Mouse (Mus musculus) neural tube, embryonic 15.5 days (tissue): ENCODE results near the gene B9d1. TPM values are rescaled to one million over a fixed set of nuclear protein-coding genes. Genes with fewer than 3 reads are reported as not detected.

Source experiments
- ATAC-seq: fragments of 200-750 bp; cut with Nextera tagmentation; 2 replicates; pipeline ENCODE4 v1.8.0; 2017; ENCODE audit warnings: mild to moderate bottlenecking, moderate TSS enrichment, moderate library complexity; ENCODE audit not compliant: low FRiP score
- H3K27ac ChIP-seq: fragments of 300-500 bp; sonication (generic); replicated peaks from 2 replicates; pipeline ENCODE4 v1.5.1; 2015; ENCODE audit warnings: mild to moderate bottlenecking, inconsistent platforms
- H3K27me3 ChIP-seq: fragments of 300-500 bp; sonication (generic); replicated peaks from 2 replicates; pipeline ENCODE4 v1.6.1; 2015; ENCODE audit warnings: inconsistent platforms
- H3K36me3 ChIP-seq: fragments of 300-500 bp; sonication (generic); 2 replicates; pipeline ENCODE4 v1.6.1; 2015; ENCODE audit warnings: inconsistent platforms
- H3K4me1 ChIP-seq: fragments of 300-500 bp; sonication (generic); 2 replicates; pipeline ENCODE4 v1.6.1; 2015; ENCODE audit warnings: inconsistent platforms
- H3K4me2 ChIP-seq: fragments of 300-500 bp; sonication (generic); 2 replicates; pipeline ENCODE4 v1.6.1; 2015; ENCODE audit warnings: inconsistent platforms, mild to moderate bottlenecking, moderate library complexity
- H3K4me3 ChIP-seq: fragments of 300-500 bp; sonication (generic); replicated peaks from 2 replicates; pipeline ENCODE4 v1.5.1; 2015; ENCODE audit warnings: mild to moderate bottlenecking, inconsistent platforms
- H3K9ac ChIP-seq: fragments of 300-500 bp; sonication (generic); replicated peaks from 2 replicates; pipeline ENCODE4 v1.6.1; 2015; ENCODE audit warnings: mild to moderate bottlenecking, inconsistent platforms
- H3K9me3 ChIP-seq: fragments of 300-500 bp; sonication (generic); replicated peaks from 2 replicates; pipeline ENCODE4 v1.6.1; 2016; ENCODE audit warnings: inconsistent platforms
- WGBS: fragments of 180-500 bp; shearing (Covaris S2); methylation state at CpG from one replicate; pipeline ENCODE4 v1.1.7; 2015; ENCODE audit warnings: mixed read lengths; 5-methylcytosine and 5-hydroxymethylcytosine counted together
- polyA plus RNA-seq: library from polyadenylated mRNA; unstranded; fragments of >200 nt; fragmentation: Nextera tagmentation; extraction: Ambion mirVana; gene quantifications from 2 replicates; pipeline ENCODE4 v1.2.1, GENCODE M21; 2015

Gene B9d1
- polyA plus RNA-seq, 1 experiment from 2014 or later = 31.2 TPM

DNA sequence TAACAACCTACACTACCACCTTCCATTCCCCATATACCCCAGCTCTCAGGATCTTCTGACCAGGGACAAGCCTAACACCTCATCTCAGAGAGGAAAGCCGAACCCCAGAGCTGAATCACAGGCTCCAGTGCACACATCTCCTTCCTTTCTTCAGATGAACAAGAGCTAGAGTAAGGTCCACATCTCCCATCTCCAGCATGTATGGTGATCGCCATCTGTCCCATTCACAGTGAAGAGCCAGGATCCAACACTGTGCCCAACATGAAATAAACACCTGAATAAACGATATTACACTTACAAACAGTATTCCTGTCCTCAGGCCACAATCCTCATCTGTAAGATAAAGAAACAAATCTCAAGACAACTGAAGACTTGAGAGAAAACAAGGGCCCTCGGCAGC is 42.8 kb downstream of the B9d1 start:
- Histone ChIP-seq H3K4me2 (no peak overlapping the region), H3K4me1 (peaks cover 6% of the 10 kb centered on the region), H3K4me3 (no peak overlapping the region), H3K27ac (no peak overlapping the region), H3K36me3 (peaks cover 21% of the 10 kb centered on the region), H3K9me3 (no peaks in the 10 kb centered on the region), H3K27me3 (no peaks in the 10 kb centered on the region), H3K9ac (no peak overlapping the region)
- WGBS = 91% methylated on average over 4 of the region's 4 CpGs
- no peak for ATAC-seq

DNA sequence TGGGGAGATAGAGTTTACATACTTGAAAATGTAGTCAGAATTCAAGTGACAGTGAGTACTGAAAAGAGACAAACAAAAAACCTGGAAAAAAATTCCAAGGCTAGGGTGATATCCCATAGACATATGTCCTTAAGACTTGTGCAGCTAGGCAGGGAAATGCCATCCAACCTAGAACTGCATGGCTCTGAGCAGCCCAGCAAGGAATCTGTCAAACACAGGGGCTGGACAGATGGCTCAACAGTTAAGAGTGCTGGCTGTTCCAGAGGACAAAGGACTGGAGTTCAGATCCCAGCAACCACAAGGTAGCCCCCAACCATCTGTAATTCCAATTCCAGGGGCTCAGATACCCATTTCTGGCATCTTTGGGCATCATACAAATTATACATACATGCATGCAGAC is 45.7 kb downstream of the B9d1 start:
- H3K4me2 ChIP-seq = no peak overlapping the region
- H3K9ac ChIP-seq = no peak overlapping the region
- no peaks in the 10 kb centered on the region for H3K27me3 ChIP-seq
- H3K4me1 ChIP-seq = peaks cover 14% of the 10 kb centered on the region; the same call in 1 of the 2 replicates
- no peak for ATAC-seq
- no peak overlapping the region for H3K4me3 ChIP-seq
- H3K9me3 ChIP-seq = no peaks in the 10 kb centered on the region
- peaks cover 10% of the 10 kb centered on the region for H3K36me3 ChIP-seq
- no peak overlapping the region for H3K27ac ChIP-seq

- Histone ChIP-seq H3K4me1 (peaks cover 14% of the 10 kb centered on the region; the same call in 1 of the 2 replicates), H3K4me2 (no peak overlapping the region), H3K9me3 (no peaks in the 10 kb centered on the region), H3K9ac (no peak overlapping the region), H3K27ac (no peak overlapping the region), H3K27me3 (no peaks in the 10 kb centered on the region), H3K4me3 (no peak overlapping the region), H3K36me3 (no peaks in the 10 kb centered on the region)
- 79% methylated on average over 3 of the region's 3 CpGs for WGBS
- no peak for ATAC-seq
Observed at GRCm38 (mm10) chr11:61553015-61553754, 48.2 kb downstream of the B9d1 start.

- no peak for ATAC-seq
- Histone ChIP-seq H3K4me2 (no peak overlapping the region), H3K9ac (no peak overlapping the region), H3K4me1 (peaks cover 12% of the 10 kb centered on the region; the same call in 1 of the 2 replicates), H3K9me3 (no peaks in the 10 kb centered on the region), H3K27ac (no peak overlapping the region), H3K36me3 (no peaks in the 10 kb centered on the region), H3K27me3 (no peaks in the 10 kb centered on the region), H3K4me3 (no peak overlapping the region)
- WGBS = 91% methylated on average over 5 of the region's 5 CpGs
Observed at GRCm38 (mm10) chr11:61559572-61559971, 54.6 kb downstream of the B9d1 start.

DNA sequence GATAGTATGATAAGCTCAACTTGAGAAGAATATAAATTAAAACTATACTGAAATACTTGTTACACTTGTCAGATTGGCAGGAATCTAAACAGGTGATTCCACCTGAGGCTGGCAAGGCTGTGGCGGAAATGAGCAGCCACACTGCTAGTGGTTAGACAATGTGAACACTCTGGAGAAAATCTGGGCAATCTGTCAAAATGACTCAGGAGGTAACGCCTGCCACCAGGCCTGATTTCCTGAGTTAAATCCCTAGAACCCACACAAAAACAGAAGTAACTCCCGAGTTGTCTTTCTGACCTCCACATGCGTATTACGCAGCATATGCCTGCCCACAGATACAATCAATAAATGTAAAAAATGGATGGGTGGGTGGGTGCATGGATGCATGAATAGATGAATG is 57.5 kb downstream of the B9d1 start:
- H3K36me3 ChIP-seq = no peaks in the 10 kb centered on the region
- no peak for ATAC-seq
- no peak overlapping the region for H3K4me2 ChIP-seq
- no peaks in the 10 kb centered on the region for H3K27me3 ChIP-seq
- WGBS = 85% methylated on average over 5 of the region's 5 CpGs
- H3K4me3 ChIP-seq = no peak overlapping the region
- no peaks in the 10 kb centered on the region for H3K9me3 ChIP-seq
- H3K9ac ChIP-seq = no peak overlapping the region
- H3K27ac ChIP-seq = no peak overlapping the region
- H3K4me1 ChIP-seq = peaks cover 17% of the 10 kb centered on the region

Other genes with a start within 250 kb of the B9d1 start
- 28.5 and 32.1 TPM in 2 replicates for gene Aldh3a2, start 237.7 kb upstream of the B9d1 start, polyA plus RNA-seq
- gene Slc47a2, start 162.3 kb upstream of the B9d1 start, polyA plus RNA-seq = 0.11 TPM in 1 of 2 replicates, not detected in the other
- 0.35 and 0.47 TPM in 2 replicates for gene Slc47a1, start 126.8 kb upstream of the B9d1 start, polyA plus RNA-seq
- 24.1 and 32.9 TPM in 2 replicates for gene Rnf112, start 51.0 kb upstream of the B9d1 start, polyA plus RNA-seq
- gene Mfap4, start 19.7 kb upstream of the B9d1 start, polyA plus RNA-seq = 48.3 and 73.6 TPM in 2 replicates
- 65.9 and 67.7 TPM in 2 replicates for gene Mapk7, start 10.7 kb upstream of the B9d1 start, polyA plus RNA-seq
- gene Epn2, start 74.5 kb downstream of the B9d1 start, polyA plus RNA-seq = 55.7 and 60.1 TPM in 2 replicates
- 9.4 and 14.4 TPM in 2 replicates for gene Grap, start 148.1 kb downstream of the B9d1 start, polyA plus RNA-seq
- 0.27 and 1.1 TPM in 2 replicates for gene Fam83g, start 178.9 kb downstream of the B9d1 start, polyA plus RNA-seq
- gene Slc5a10, start 215.7 kb downstream of the B9d1 start, polyA plus RNA-seq = not detected in 2 replicates